Mouse (Mus musculus) CD4-positive, CD25-positive, alpha-beta regulatory T cell, adult 2 months (primary cell): ENCODE results near the gene Mxi1.
"Not testable (repeated sequence)": the region's sequence is repeated elsewhere in the genome, so short reads cannot be mapped to it uniquely, and the experiment has no call there.

Experiments
- DNase-seq: peaks from one replicate; pipeline ENCODE4 v3.0.0-alpha.2; 2012; ENCODE audit warnings: low read depth, low spot score

The Mxi1 gene

DNA sequence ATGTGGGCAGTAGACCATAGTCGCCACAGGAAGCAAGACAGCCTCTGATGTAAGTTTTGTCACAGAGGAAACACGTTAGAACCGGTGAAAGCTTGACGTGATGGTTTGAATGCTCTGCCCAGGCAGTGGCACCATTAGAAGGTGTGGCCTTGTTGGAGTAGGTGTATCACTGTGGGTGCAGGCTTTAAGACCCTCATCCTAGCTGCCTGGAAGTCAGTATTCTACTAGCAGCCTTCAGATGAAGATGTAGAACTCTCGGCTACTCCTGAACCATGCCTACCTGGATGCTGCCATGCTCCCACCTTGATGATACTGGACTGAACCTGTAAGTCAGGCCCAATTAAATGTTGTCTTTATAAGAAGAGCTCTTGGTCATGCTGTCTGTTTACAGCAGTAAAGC, 85.5 kb downstream of the Mxi1 start:
- not testable (repeated sequence) for DNase-seq

DNA sequence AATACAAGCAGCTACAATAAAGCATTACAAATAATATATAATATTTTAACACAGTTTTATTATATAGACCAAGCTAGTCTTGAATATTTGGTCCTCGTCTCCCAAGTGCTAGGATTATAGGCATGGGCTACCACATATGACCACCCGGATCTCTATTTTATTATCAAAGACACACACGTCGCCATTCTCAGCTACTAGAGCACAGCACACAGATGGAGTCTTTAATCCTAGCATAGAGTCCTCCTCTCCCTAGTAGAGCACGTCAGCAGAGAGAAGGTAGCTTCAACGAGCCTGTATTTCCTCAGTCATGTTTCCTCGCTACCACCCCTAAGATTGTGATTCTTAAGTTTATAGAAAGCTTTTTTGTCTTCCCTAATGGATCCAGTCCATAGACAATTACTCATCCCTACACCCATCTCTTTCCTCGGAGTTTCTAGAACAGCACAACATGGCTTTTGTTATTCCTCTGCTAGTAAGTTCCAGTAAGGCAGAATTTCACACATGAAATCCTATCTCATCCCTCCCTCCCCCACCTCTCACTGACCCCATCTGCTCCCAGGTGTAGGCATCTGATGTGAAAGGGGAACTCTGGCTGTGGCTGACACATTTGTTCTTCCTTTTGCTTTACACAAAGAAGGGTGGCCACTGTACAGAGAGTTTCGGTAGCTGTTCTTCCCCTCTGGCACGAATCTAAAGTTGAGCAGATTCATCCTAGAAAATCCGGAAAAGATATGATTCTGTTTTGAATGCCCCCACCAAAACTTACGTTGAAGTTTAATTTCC, 87.3 kb downstream of the Mxi1 start:
- no peak for DNase-seq

GRCm38 (mm10) chr19:53399213-53399612, 88.9 kb downstream of the Mxi1 start:
- no peak for DNase-seq

DNA sequence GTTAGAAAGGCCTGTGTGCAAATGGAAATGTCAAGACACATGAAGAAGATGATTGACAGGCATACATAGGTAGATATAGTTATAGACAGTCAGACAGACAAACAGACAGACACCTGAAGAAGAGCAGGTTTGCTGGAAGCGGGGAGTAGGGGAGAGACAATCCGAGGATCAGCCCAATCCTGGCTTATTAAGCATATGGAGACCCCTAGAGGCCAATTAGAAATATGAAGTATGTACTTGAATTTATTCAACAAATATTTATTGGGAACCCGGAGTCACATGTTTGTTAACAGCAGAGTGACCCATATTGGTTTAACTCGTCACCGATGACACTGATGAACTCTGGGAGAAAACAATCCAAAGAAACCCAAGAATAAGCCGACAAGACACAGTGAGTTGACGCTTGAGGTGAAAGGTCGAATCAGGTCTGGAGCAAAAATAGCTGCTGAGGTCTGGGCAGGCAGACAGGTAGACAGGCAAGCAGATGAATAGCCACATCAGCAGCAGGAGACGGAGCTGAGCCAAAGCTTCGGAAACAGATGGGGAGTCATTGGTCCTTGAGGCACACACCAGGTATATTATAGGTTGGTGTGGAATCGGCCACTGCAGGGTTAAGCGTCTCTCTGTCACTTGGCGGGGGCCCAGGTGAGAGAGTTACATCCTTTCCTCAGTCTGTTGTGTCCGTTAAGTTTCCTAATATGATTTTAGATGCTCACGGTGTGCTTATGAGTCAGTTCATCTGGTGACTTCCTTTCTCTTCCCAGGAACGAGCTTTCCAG, 90.2 kb downstream of the Mxi1 start:
- no peak for DNase-seq

GRCm38 (mm10) chr19:53402741-53403432, 92.6 kb downstream of the Mxi1 start:
- no peak for DNase-seq

- DNase-seq, result no peak
Observed at GRCm38 (mm10) chr19:53404219-53404836, 94.0 kb downstream of the Mxi1 start.

- no peak for DNase-seq
Observed at GRCm38 (mm10) chr19:53404837-53405356, 94.6 kb downstream of the Mxi1 start.

GRCm38 (mm10) chr19:53405810-53406209, 95.5 kb downstream of the Mxi1 start:
- no peak for DNase-seq

- DNase-seq, result no peak
Observed at GRCm38 (mm10) chr19:53407350-53407749, 97.0 kb downstream of the Mxi1 start.

- DNase-seq, result no peak
Observed at GRCm38 (mm10) chr19:53408398-53408797, 98.1 kb downstream of the Mxi1 start.

DNA sequence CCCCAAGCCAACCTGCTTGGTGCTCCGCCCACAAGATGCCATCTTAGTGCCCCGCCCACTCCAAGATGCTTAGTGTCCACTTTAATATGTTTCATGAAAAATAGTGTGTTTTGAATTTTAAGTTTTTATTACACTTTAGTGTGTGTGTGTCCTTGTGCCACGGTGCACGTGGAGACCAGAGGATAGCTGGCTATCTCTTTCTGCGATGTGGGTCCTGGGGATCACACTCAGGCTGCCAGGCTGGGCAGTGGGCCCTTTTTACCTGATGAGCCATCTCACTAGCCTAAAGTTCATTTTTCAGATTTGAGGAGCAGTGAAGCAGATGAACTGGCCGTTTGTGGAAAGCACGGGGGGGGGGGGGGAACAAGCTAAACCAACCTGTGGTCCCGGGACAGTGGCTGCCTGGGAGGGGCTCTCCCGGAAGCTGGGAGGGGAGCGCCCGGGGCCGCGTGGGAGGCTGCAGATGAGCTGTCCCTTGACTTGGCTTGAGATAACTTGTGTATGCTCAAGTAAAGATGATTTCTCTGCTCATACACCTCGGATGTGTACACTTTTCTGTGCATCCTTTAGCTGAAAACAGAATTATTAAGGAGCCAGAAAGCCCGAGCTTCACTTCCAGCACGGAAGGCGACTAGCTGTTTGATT, 99.5 kb downstream of the Mxi1 start:
- DNase-seq, result peak; percentile 40

DNA sequence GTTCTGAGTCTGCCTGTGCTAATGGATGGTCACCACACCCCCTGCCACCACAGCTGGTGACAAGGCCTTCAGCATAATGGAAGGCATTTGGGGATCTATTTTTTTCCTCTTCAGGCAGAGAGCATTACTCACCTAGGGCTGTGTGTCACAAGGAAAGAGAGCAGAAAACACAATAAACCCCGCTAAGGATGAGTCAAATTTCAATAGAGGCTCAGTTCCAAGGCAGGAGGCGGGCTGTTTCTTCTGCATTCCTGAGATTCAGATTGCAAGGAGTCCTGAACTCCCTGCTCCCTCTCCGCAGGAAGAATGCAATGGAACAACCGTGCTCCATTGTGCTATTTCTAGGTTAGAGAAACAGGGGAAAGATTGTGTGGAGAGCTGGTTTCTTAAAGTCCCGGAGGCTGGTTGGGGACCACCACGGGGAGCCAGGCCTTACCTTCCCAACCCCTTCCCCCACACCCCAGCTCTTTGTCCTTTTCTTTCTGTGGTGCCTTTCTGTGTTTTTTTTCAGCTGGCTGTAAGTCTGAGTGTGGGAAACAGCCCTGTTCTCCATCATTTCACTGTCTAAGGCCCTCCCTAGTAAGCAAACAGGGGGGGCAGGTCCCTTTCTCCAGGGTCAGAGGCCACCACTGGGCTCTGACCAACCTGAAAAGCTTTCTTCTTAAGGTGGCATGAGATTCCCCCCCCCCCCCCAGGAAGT, 102.0 kb downstream of the Mxi1 start:
- no peak for DNase-seq

DNA sequence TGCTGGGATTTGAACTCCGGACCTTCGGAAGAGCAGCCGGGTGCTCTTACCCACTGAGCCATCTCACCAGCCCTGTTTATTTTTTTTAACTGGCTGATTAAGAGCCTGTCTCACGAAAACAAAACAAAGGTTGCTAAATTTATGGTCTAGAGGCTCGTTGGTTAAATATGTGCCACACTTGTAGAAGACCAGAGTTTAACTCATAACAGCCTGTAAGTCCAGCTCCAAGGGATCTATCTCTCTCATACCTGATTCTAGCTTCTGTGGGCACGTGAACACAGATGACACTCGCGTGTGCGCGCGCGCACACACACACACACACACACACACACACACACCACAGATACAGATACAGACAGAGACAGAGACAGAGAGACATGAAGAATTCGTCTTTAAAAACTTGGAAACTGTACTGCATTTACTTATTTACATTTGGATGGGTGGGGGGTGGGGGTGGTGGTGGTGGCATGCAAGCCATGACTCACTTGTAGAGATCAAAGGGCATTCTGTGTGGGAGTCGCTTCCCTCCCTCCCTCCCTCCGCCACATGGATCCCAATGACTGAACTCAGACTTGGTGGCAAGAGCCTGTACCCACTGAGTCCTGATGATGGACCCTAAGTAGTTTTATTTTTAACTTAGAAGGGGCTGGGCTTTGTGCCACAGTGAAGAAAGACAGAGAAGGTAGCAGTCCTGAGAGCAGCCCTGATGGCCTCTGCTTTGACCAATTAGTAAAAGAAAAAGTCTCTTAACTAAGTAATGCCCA, 103.5 kb downstream of the Mxi1 start:
- no peak for DNase-seq

DNA sequence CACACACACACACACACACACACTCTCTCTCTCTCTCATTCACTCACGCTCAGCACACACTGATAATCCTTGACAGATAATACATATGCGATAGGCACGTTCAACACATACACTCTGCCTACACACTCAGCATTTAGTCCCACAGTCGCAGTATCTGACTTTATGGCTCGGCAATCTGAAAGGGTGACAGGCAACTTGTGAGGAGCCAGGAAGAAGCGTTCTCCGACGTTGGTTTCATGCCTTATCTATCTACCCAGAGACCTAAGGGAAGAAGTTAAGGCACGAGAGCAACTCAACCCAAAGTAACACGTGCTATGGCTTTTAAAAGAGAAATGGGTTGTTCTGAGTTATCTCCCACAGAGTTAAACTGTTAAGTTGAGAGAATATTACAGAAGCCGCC, 104.3 kb downstream of the Mxi1 start:
- DNase-seq, result no peak

GRCm38 (mm10) chr19:53415198-53415597, 104.9 kb downstream of the Mxi1 start:
- DNase-seq, result no peak

DNA sequence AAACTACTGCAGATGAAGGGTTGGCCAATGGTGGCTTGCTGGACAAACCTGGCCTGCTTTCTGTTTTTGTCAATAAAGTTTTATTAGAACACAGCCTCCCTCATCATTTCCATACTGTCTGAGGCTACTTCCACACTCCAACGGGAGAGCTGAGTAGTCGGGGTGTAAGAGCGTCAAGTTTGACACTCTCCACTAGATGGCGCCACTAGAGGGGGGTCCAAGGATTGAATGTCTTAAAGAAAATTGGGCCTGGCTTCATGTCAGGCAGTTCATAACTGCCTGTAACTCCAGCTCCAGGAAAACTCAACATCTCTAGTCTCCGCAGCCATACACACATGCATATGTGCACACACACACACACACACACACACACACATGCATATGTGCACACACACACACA, 109.5 kb downstream of the Mxi1 start:
- DNase-seq, result peak; percentile 91

- DNase-seq, result peak; percentile 89
Observed at GRCm38 (mm10) chr19:53420924-53421582, 110.7 kb downstream of the Mxi1 start.

- DNase-seq, result no peak
Observed at GRCm38 (mm10) chr19:53421583-53422188, 111.4 kb downstream of the Mxi1 start.
